Mouse (Mus musculus): ENCODE measurements around the gene Cd163. TPM values are rescaled to one million over a fixed set of nuclear protein-coding genes. Genes with fewer than 3 reads are reported as not detected.

Gene Cd163
- polyA plus RNA-seq, 1 experiment from 2014 or later: not detected

DNA sequence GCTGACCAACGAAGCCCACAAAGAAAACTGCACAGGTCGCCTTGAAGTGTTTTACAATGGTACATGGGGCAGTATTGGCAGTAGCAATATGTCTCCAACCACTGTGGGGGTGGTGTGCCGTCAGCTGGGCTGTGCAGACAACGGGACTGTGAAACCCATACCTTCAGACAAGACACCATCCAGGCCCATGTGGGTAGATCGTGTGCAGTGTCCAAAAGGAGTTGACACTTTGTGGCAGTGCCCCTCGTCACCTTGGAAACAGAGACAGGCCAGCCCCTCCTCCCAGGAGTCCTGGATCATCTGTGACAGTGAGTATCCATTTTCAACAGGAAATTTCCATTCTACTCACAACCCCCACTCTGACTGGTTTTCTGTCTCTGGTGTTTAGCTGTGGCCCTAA lies 15.9 kb downstream of the Cd163 start:
- H3K27ac ChIP-seq: no peak overlapping the region
- no peaks in the 10 kb centered on the region for H3K9me3 ChIP-seq
- no peak for DNase-seq (ENCODE audit: extremely low spot score, low spot score)
- no peaks in the 10 kb centered on the region for H3K27me3 ChIP-seq (ENCODE audit: poor library complexity, severe bottlenecking)
- 74% methylated on average over 6 of the region's 6 CpGs for WGBS
- H3K4me1 ChIP-seq: no peaks in the 10 kb centered on the region
- H3K36me3 ChIP-seq (replicated peaks): no peaks in the 10 kb centered on the region
- no peak overlapping the region for H3K4me3 ChIP-seq

DNA sequence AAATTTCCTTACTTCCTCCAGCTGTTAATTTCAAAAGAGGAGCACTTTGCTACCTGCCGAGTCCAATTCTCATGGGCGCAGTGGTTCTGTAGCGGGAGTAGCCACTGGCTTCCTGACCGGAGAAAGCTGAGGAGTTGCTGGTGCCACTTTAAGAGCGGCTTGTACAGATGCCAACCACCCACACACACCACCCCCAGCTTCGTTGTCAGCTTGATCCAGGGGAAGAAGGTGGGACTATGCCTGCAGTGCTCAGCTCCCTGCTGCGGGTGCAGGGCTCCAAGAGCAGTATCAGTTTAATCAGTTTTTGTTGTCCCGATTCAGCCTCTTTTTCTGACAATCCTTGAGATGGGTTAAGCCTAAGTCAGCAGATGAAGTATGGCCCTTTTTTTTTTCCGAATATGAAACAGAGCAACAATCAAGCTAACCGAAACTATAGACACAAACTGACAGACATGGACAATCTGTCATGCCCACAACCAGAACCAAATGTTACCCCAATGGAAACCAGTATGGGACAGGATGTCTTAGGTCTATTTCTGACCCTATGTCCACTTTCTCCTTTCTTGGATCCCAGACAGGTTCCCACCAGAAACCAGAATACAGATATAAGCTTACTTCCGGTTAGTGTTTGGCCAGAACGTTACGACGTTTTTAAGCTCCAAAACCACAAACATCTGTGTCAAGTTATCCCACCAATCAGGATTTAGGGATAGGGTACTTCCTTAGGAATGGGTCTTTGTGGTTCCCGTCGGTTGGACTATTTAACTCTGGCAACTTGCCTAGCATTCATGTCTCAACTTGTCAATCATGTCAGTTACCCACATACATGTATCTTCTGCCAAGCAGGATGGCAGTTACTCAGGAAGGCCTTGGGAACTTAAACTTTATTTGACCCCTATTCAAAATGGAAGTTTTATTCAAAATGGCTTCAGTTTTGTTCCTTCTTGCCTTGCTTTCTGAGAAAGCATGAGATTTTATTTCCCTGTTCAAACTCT lies 17.3 kb downstream of the Cd163 start:
- H3K27ac ChIP-seq: no peak overlapping the region
- WGBS: 89% methylated on average over 16 of the region's 16 CpGs

DNA sequence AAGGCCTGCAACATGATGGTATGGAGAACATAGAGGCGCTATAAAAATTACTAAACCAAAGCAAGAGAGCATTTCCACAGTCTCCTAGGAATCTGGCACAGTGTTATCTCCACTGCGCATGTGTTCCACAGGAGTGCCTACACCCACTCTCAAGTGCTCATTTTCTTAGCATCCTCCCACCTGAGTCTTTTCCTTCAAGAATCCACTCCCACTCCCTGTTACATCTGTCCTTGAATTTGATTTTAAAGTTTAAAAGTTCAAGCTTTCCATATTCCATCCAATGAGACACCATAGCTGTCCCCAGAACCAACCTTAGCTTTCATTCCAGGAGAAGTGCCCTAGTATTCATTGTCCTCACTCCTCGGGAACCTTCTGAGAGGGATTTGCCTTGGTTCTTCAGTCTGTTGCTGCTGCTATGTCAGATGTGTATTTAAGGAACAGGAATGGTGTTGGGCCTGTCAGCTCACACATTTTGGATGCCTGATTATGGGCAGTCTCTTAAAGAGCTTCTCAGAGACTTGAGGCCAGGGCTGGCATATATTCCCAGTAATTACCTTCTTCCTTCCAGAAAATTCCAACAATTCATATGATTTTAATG lies 24.0 kb downstream of the Cd163 start:
- no peaks in the 10 kb centered on the region for H3K9me3 ChIP-seq
- H3K4me1 ChIP-seq: no peaks in the 10 kb centered on the region
- no peaks in the 10 kb centered on the region for H3K36me3 ChIP-seq (replicated peaks)
- 94% methylated on average over 3 of the region's 3 CpGs for WGBS
- no peaks in the 10 kb centered on the region for H3K27me3 ChIP-seq (ENCODE audit: poor library complexity, severe bottlenecking)
- H3K4me3 ChIP-seq: no peak overlapping the region
- DNase-seq (ENCODE audit: extremely low spot score, low spot score): no peak
- H3K27ac ChIP-seq: no peak overlapping the region

More for the DNA sequence above, 17.3 kb downstream of the Cd163 start:
- no peak for DNase-seq (ENCODE audit: extremely low spot score, low spot score)
- Histone ChIP-seq H3K27me3 (ENCODE audit: poor library complexity, severe bottlenecking) (no peaks in the 10 kb centered on the region), H3K4me1 (no peaks in the 10 kb centered on the region), H3K4me3 (no peak overlapping the region), H3K36me3 (replicated peaks) (no peaks in the 10 kb centered on the region), H3K9me3 (no peaks in the 10 kb centered on the region)

DNA sequence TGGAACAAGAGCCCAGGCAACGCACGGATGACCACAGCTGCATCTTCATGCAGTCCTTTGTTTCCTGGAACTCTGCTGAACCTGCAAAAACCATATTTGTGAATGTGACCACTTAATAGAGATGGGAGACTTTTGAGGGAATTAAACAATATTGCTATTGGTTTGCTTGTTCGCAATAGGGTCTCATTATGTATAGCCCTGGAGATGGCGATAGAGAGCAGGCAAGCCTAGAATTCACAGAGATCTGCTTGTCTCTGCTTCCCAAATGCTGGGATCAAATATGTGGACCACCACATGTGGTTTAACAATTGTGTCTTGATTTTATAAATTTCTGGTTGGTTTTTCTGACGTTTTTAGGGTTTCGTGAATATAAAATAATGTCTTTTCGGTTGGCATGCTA lies 25.2 kb downstream of the Cd163 start:
- no peak for DNase-seq (ENCODE audit: extremely low spot score, low spot score)
- Histone ChIP-seq H3K36me3 (replicated peaks) (no peaks in the 10 kb centered on the region), H3K4me3 (no peak overlapping the region), H3K4me1 (no peaks in the 10 kb centered on the region), H3K27me3 (ENCODE audit: poor library complexity, severe bottlenecking) (no peaks in the 10 kb centered on the region), H3K27ac (no peak overlapping the region), H3K9me3 (no peaks in the 10 kb centered on the region)
- 90% methylated on average over 7 of the region's 7 CpGs for WGBS

DNA sequence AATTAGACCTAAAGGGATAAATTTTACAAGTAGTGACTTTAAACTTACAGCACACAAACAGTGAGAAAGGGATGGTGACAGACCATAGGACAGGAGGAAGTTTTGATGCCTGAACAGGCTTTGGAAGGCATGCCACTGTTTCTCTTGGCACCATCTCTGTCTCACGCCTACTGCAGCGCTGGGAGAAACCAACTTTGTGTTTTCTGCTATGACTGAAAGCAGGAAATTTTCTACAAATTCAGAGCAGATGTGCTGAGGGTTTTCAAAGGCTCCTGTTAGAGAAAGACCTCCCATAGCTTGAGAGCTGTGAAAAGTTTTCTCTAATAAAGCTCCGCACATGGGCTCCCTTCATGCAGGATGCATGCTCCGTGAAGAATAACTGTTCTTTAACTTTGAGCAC lies 40.6 kb downstream of the Cd163 start:
- no peaks in the 10 kb centered on the region for H3K36me3 ChIP-seq (replicated peaks)
- no peak overlapping the region for H3K4me3 ChIP-seq
- 70% methylated on average over 4 of the region's 4 CpGs for WGBS
- no peaks in the 10 kb centered on the region for H3K4me1 ChIP-seq
- no peak for DNase-seq (ENCODE audit: extremely low spot score, low spot score)
- H3K27ac ChIP-seq: no peak overlapping the region
- no peaks in the 10 kb centered on the region for H3K27me3 ChIP-seq (ENCODE audit: poor library complexity, severe bottlenecking)
- no peaks in the 10 kb centered on the region for H3K9me3 ChIP-seq

DNA sequence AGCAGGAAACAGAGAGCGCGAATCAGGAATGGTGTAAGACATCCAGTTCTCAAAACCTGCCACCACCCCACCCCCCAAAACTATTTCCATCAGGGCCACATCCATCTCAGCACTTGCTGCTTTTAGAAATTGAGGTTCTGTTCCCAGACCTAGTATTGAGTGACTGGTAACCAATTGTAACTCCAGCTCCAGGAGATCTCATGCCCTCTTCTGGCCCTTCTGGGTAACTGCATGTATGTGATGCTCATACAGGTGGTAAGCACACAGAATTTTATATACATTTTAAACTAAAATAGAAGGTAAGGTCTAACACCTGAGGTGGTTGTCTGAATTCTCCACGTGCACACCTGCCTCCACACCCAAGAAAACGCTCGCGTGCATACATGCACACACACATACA lies 42.2 kb downstream of the Cd163 start:
- Histone ChIP-seq H3K9me3 (no peaks in the 10 kb centered on the region), H3K4me3 (no peak overlapping the region), H3K4me1 (no peaks in the 10 kb centered on the region), H3K36me3 (replicated peaks) (no peaks in the 10 kb centered on the region), H3K27me3 (ENCODE audit: poor library complexity, severe bottlenecking) (no peaks in the 10 kb centered on the region), H3K27ac (no peak overlapping the region)
- WGBS: 81% methylated on average over 6 of the region's 6 CpGs
- no peak for DNase-seq (ENCODE audit: extremely low spot score, low spot score)

DNA sequence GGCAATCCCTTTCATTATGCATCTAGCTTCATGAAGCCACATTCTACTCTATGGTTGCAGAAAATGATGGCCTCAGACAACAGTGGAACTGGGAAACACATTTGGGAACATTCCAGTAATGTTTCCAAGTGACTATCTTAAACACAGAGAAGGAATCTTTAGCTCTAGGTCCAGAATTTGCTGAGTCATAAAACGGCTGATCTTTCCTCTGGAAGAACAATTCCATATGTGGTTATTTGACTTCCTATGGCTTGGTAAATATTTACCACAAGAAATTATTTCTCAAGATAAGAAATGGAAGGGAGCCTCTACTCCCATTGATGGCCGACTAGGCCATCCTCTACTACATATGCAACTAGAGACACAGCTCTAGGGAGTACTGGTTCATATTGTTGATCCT lies 48.8 kb downstream of the Cd163 start:
- DNase-seq (ENCODE audit: extremely low spot score, low spot score): no peak
- Histone ChIP-seq H3K9me3 (no peaks in the 10 kb centered on the region), H3K36me3 (replicated peaks) (no peaks in the 10 kb centered on the region), H3K27me3 (ENCODE audit: poor library complexity, severe bottlenecking) (no peaks in the 10 kb centered on the region), H3K27ac (no peak overlapping the region), H3K4me3 (no peak overlapping the region), H3K4me1 (no peaks in the 10 kb centered on the region)
- WGBS: 90% methylated on average over 2 of the region's 2 CpGs

DNA sequence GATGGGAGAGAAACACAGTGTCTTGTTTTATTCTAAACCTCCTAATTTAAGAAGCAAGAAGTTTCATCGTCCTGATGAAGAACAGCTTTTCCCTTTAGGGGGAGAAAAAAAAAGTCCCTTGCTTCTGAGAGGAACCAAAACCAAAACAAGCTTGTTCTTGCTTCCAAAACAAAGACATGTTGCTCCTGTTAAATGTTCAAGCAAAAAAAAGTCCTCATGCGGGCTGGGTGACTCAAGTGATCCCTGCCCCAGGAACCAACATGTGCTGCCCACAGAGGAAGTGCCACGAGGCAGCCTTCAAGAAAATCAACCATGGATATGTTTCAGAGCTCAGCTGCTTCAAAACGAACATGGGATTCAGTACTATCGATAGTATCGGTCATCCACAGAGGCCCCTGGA lies 54.5 kb downstream of the Cd163 start:
- Histone ChIP-seq H3K36me3 (replicated peaks) (no peaks in the 10 kb centered on the region), H3K27me3 (ENCODE audit: poor library complexity, severe bottlenecking) (no peaks in the 10 kb centered on the region), H3K4me1 (no peaks in the 10 kb centered on the region), H3K27ac (no peak overlapping the region), H3K9me3 (no peaks in the 10 kb centered on the region), H3K4me3 (no peak overlapping the region)
- no peak for DNase-seq (ENCODE audit: extremely low spot score, low spot score)
- 87% methylated on average over 6 of the region's 6 CpGs for WGBS

- H3K27ac ChIP-seq: no peak overlapping the region
- H3K4me3 ChIP-seq: no peak overlapping the region
- no peak for DNase-seq (ENCODE audit: extremely low spot score, low spot score)
- H3K27me3 ChIP-seq (ENCODE audit: poor library complexity, severe bottlenecking): no peaks in the 10 kb centered on the region
- WGBS: 65% methylated on average over 6 of the region's 6 CpGs
- no peaks in the 10 kb centered on the region for H3K9me3 ChIP-seq
- H3K4me1 ChIP-seq: no peaks in the 10 kb centered on the region
- H3K36me3 ChIP-seq (replicated peaks): no peaks in the 10 kb centered on the region
Observed at GRCm38 (mm10) chr6:124360549-124360948, 56.1 kb downstream of the Cd163 start.

DNA sequence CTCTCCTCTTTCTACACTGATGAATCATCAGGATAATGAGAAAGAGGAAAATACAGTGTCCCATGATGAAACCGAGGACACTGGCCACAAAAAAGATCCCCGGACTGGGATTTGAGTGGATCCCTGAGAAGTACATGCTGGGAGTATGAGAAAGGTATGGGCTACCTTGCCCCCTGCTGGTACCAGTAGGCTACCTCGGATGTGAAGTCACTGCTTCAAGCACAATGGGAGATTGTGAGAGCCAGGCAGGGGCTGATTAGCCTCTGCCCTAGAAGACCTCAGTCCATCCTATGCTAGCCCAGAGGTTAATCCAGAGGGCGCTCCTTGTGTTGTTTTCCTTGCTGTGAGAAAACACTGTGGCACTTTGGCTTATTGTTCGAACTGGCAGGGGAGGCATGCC lies 59.9 kb downstream of the Cd163 start:
- H3K27ac ChIP-seq: no peak overlapping the region
- H3K4me1 ChIP-seq: no peaks in the 10 kb centered on the region
- H3K4me3 ChIP-seq: no peak overlapping the region
- no peaks in the 10 kb centered on the region for H3K9me3 ChIP-seq
- no peaks in the 10 kb centered on the region for H3K27me3 ChIP-seq (ENCODE audit: poor library complexity, severe bottlenecking)
- no peaks in the 10 kb centered on the region for H3K36me3 ChIP-seq (replicated peaks)
- DNase-seq (ENCODE audit: extremely low spot score, low spot score): no peak
- 54% methylated on average over 5 of the region's 5 CpGs for WGBS

DNA sequence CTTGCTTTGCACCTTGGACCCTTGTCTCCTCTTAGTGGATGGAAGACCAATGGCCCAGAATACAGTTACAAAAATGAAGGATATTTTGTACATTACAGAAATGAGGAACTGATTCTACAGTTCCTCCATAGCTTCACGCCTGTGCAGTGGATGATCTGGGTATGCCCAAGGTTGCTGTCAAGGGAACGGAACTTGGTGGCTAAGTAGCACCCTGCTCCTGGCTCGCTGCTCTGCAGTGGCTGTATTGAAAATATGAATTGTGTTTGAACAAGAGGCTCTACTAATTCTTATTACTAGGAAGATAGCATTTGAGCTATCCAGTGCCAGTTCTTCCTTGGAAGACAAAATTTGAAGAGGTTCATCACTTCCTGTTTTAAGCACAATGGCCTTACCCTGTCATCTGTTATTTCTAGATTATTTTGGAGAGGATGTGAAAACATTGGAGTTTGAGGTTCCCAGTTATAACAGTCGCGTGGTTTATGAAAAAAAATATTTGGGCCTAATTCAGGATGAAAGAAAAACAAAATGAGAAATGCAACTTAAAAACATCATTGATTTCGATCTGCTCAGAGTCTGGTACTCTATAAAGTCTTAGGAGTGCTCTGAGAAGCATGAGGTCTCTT lies 69.2 kb downstream of the Cd163 start:
- DNase-seq (ENCODE audit: extremely low spot score, low spot score): no peak
- Histone ChIP-seq H3K27me3 (ENCODE audit: poor library complexity, severe bottlenecking) (no peaks in the 10 kb centered on the region), H3K27ac (no peak overlapping the region), H3K9me3 (no peaks in the 10 kb centered on the region), H3K36me3 (replicated peaks) (no peaks in the 10 kb centered on the region), H3K4me1 (no peaks in the 10 kb centered on the region), H3K4me3 (no peak overlapping the region)
- WGBS: 92% methylated on average over 6 of the region's 6 CpGs

- Histone ChIP-seq H3K4me3 (no peak overlapping the region), H3K27ac (no peak overlapping the region), H3K27me3 (ENCODE audit: poor library complexity, severe bottlenecking) (no peaks in the 10 kb centered on the region), H3K36me3 (replicated peaks) (no peaks in the 10 kb centered on the region), H3K4me1 (no peaks in the 10 kb centered on the region), H3K9me3 (no peaks in the 10 kb centered on the region)
- no peak for DNase-seq (ENCODE audit: extremely low spot score, low spot score)
- WGBS: 87% methylated on average over 4 of the region's 4 CpGs
Observed at GRCm38 (mm10) chr6:124374683-124375082, 70.2 kb downstream of the Cd163 start.

GRCm38 (mm10) chr6:124375435-124375884 lies 71.0 kb downstream of the Cd163 start:
- Histone ChIP-seq H3K27ac (no peak overlapping the region), H3K36me3 (replicated peaks) (no peaks in the 10 kb centered on the region), H3K9me3 (no peaks in the 10 kb centered on the region), H3K4me3 (no peak overlapping the region), H3K27me3 (ENCODE audit: poor library complexity, severe bottlenecking) (no peaks in the 10 kb centered on the region), H3K4me1 (no peaks in the 10 kb centered on the region)
- DNase-seq (ENCODE audit: extremely low spot score, low spot score): no peak
- WGBS: 86% methylated on average over 11 of the region's 11 CpGs

Measured in forebrain, embryonic 10.5 days (tissue).